Mouse (Mus musculus) stomach, embryonic 16.5 days (tissue): ENCODE measurements at regions not wholly inside any gene's neighbourhood (a gene's known extent, or its start where the extent isn't known, plus 50 kb on each side); places are given as distances from the start of the nearest gene placed in this dataset.
"Not testable (repeated sequence)": the region's sequence is repeated elsewhere in the genome, so short reads cannot be mapped to it uniquely, and the experiment has no call there.

Source experiments
- ATAC-seq: fragments of 200-750 bp; cut with Nextera tagmentation; 2 replicates; pipeline ENCODE4 v1.8.0; 2017; ENCODE audit warnings: moderate number of reproducible peaks, moderate TSS enrichment; ENCODE audit not compliant: insufficient read depth, low FRiP score
- H3K27ac ChIP-seq: fragments of 300-500 bp; sonication (generic); 2 replicates; pipeline ENCODE4 v1.5.1; 2014; ENCODE audit warnings: low read length
- H3K27me3 ChIP-seq: fragments of 300-500 bp; sonication (generic); 2 replicates; pipeline ENCODE4 v1.6.1; 2014; ENCODE audit warnings: low read length, control low read depth, mixed read lengths; ENCODE audit not compliant: control insufficient read depth, insufficient read depth
- H3K36me3 ChIP-seq: fragments of 300-500 bp; sonication (generic); 2 replicates; pipeline ENCODE4 v1.6.1; 2014; ENCODE audit warnings: low read length; ENCODE audit not compliant: control insufficient read depth, insufficient read depth
- H3K4me1 ChIP-seq: fragments of 300-500 bp; sonication (generic); 2 replicates; pipeline ENCODE4 v1.6.1; 2014; ENCODE audit warnings: low read length, control low read depth, mixed read lengths; ENCODE audit not compliant: control insufficient read depth, insufficient read depth
- H3K4me2 ChIP-seq: fragments of 300-500 bp; sonication (generic); 2 replicates; pipeline ENCODE4 v1.6.1; 2014; ENCODE audit warnings: low read depth, low read length, mixed read lengths
- H3K4me3 ChIP-seq: fragments of 300-500 bp; sonication (generic); replicated peaks from 2 replicates; pipeline ENCODE4 v1.5.1; 2014; ENCODE audit warnings: mild to moderate bottlenecking, low read length
- H3K9ac ChIP-seq: fragments of 300-500 bp; sonication (generic); 2 replicates; pipeline ENCODE4 v1.6.1; 2014; ENCODE audit warnings: low read length
- H3K9me3 ChIP-seq: fragments of 300-500 bp; sonication (generic); replicated peaks from 2 replicates; pipeline ENCODE4 v1.6.1; 2016; ENCODE audit warnings: low read length, control low read depth; ENCODE audit not compliant: control insufficient read depth
- WGBS: fragments of 180-500 bp; shearing (Covaris S2); extraction: QIAGEN DNeasy Blood & Tissue Kit; methylation state at CpG from one replicate; pipeline ENCODE4 v1.1.7; 2014; 5-methylcytosine and 5-hydroxymethylcytosine counted together

GRCm38 (mm10) chr12:79988401-79989358 lies 124.1 kb downstream of the Zfp36l1 start:
- no peak overlapping the region for H3K4me2 ChIP-seq
- peak; percentile 22; the same call in 1 of the 2 replicates for ATAC-seq
- H3K4me1 ChIP-seq = peaks cover 69% of the 10 kb centered on the region
- peak overlapping the region; percentile 88 for H3K27ac ChIP-seq
- H3K4me3 ChIP-seq = no peak overlapping the region
- no peaks in the 10 kb centered on the region for H3K27me3 ChIP-seq
- no peaks in the 10 kb centered on the region for H3K36me3 ChIP-seq
- WGBS = 56% methylated on average over 11 of the region's 11 CpGs
- no peaks in the 10 kb centered on the region for H3K9me3 ChIP-seq
- H3K9ac ChIP-seq = peak overlapping the region; percentile 64

- Histone ChIP-seq H3K9me3 (no peaks in the 10 kb centered on the region), H3K4me3 (no peak overlapping the region), H3K9ac (peak overlapping the region; percentile 60), H3K27ac (peak overlapping the region; percentile 99), H3K36me3 (no peaks in the 10 kb centered on the region), H3K27me3 (no peaks in the 10 kb centered on the region), H3K4me2 (0 out of 2 replicates have a peak overlapping the region, but pooled peaks have one; percentile 7), H3K4me1 (peaks cover 60% of the 10 kb centered on the region)
- peak; percentile 85 for ATAC-seq
- 10% methylated on average over 9 of the region's 9 CpGs for WGBS
These were observed 126.4 kb downstream of the Zfp36l1 start for GRCm38 (mm10) chr12:79986241-79986976.

GRCm38 (mm10) chr12:79984985-79985747 lies 127.6 kb downstream of the Zfp36l1 start:
- no peak for ATAC-seq
- Histone ChIP-seq H3K9ac (no peak overlapping the region), H3K4me2 (no peak overlapping the region), H3K27me3 (no peaks in the 10 kb centered on the region), H3K9me3 (no peaks in the 10 kb centered on the region), H3K27ac (peak overlapping the region; percentile 58), H3K4me3 (no peak overlapping the region), H3K36me3 (no peaks in the 10 kb centered on the region), H3K4me1 (peaks cover 52% of the 10 kb centered on the region)
- WGBS = 68% methylated on average over 5 of the region's 5 CpGs

- no peak overlapping the region for H3K4me2 ChIP-seq
- no peaks in the 10 kb centered on the region for H3K36me3 ChIP-seq
- no peaks in the 10 kb centered on the region for H3K27me3 ChIP-seq
- H3K4me3 ChIP-seq = no peak overlapping the region
- no peaks in the 10 kb centered on the region for H3K9me3 ChIP-seq
- peaks cover 43% of the 10 kb centered on the region for H3K4me1 ChIP-seq
- H3K27ac ChIP-seq = peak overlapping the region; percentile 24; the same call in 1 of the 2 replicates
- no peak for ATAC-seq
- H3K9ac ChIP-seq = no peak overlapping the region
- 52% methylated on average over 10 of the region's 10 CpGs for WGBS
These were observed 128.6 kb downstream of the Zfp36l1 start for GRCm38 (mm10) chr12:79984025-79984790.

- peaks cover 35% of the 10 kb centered on the region for H3K4me1 ChIP-seq
- WGBS = 63% methylated on average over 6 of the region's 6 CpGs
These were observed 129.6 kb downstream of the Zfp36l1 start for GRCm38 (mm10) chr12:79983232-79983631.

GRCm38 (mm10) chr12:79982497-79982896 lies 130.3 kb downstream of the Zfp36l1 start:
- H3K9ac ChIP-seq, H3K9me3 ChIP-seq, H3K36me3 ChIP-seq, H3K4me3 ChIP-seq, H3K27ac ChIP-seq, H3K27me3 ChIP-seq, ATAC-seq, H3K4me2 ChIP-seq: not testable (repeated sequence)
- peaks cover 35% of the 10 kb centered on the region for H3K4me1 ChIP-seq
- WGBS = 66% methylated on average over 1 of the region's 1 CpGs

More at GRCm38 (mm10) chr12:79983232-79983631, 129.6 kb downstream of the Zfp36l1 start:
- H3K36me3 ChIP-seq = no peaks in the 10 kb centered on the region
- H3K27me3 ChIP-seq = no peaks in the 10 kb centered on the region
- no peak for ATAC-seq
- no peaks in the 10 kb centered on the region for H3K9me3 ChIP-seq
- H3K27ac ChIP-seq = no peak overlapping the region
- H3K4me3 ChIP-seq = no peak overlapping the region
- no peak overlapping the region for H3K4me2 ChIP-seq
- H3K9ac ChIP-seq = no peak overlapping the region

- no peak overlapping the region for H3K4me3 ChIP-seq
- 59% methylated on average over 4 of the region's 4 CpGs for WGBS
- no peak overlapping the region for H3K9ac ChIP-seq
- no peak for ATAC-seq
- no peak overlapping the region for H3K4me2 ChIP-seq
- H3K36me3 ChIP-seq = no peaks in the 10 kb centered on the region
- H3K4me1 ChIP-seq = peaks cover 22% of the 10 kb centered on the region
- no peak overlapping the region; the same call in 1 of the 2 replicates for H3K27ac ChIP-seq
- no peaks in the 10 kb centered on the region for H3K9me3 ChIP-seq
- no peaks in the 10 kb centered on the region for H3K27me3 ChIP-seq
These were observed 132.1 kb downstream of the Zfp36l1 start for GRCm38 (mm10) chr12:79980711-79981110.

GRCm38 (mm10) chr12:79977136-79977535 lies 135.7 kb downstream of the Zfp36l1 start:
- Histone ChIP-seq H3K4me2 (no peak overlapping the region), H3K36me3 (no peaks in the 10 kb centered on the region), H3K27me3 (no peaks in the 10 kb centered on the region), H3K4me3 (no peak overlapping the region), H3K9ac (no peak overlapping the region), H3K9me3 (no peaks in the 10 kb centered on the region), H3K27ac (no peak overlapping the region; the same call in 1 of the 2 replicates), H3K4me1 (peaks cover 24% of the 10 kb centered on the region)
- WGBS = 95% methylated on average over 3 of the region's 3 CpGs
- no peak for ATAC-seq
